Mouse (Mus musculus): ENCODE results near the gene Lin9.

GRCm38 (mm10) chr1:180691284-180691683, 50.3 kb downstream of the Lin9 start:
- TF ChIP-seq POLR2A (IDR thresholded peaks at IDR 0.05; ENCODE audit: low read depth, low read length) (no peak), CTCF (conservative IDR thresholded peaks at IDR 0.05; ENCODE audit: insufficient read depth, insufficient read length, low read depth, low read length) (no peak)

Data from kidney, adult 2 months (tissue).